Mouse (Mus musculus) kidney, embryonic 14.5 days (tissue): Measurements from ENCODE around the gene Pam. TPM values are rescaled to one million over a fixed set of nuclear protein-coding genes. Genes with fewer than 3 reads are reported as not detected.

Experiments used
- ATAC-seq: fragments of 200-750 bp; cut with Nextera tagmentation; 2 replicates; pipeline ENCODE4 v1.8.0; 2017; ENCODE audit warnings: moderate number of reproducible peaks, mild to moderate bottlenecking, moderate TSS enrichment, moderate library complexity; ENCODE audit not compliant: low FRiP score, low TSS enrichment
- H3K27ac ChIP-seq: fragments of 300-500 bp; sonication (generic); 2 replicates; pipeline ENCODE4 v1.5.1; 2014; ENCODE audit warnings: low read depth, mild to moderate bottlenecking, low read length, moderate library complexity, mixed read lengths
- H3K27me3 ChIP-seq: fragments of 300-500 bp; sonication (generic); 2 replicates; pipeline ENCODE4 v1.6.1; 2014; ENCODE audit warnings: mild to moderate bottlenecking, low read length; ENCODE audit not compliant: control insufficient read depth, insufficient read depth
- H3K36me3 ChIP-seq: fragments of 300-500 bp; sonication (generic); 2 replicates; pipeline ENCODE4 v1.6.1; 2014; ENCODE audit warnings: low read length, mixed read lengths; ENCODE audit not compliant: control insufficient read depth, insufficient read depth
- H3K4me1 ChIP-seq: fragments of 300-500 bp; sonication (generic); 2 replicates; pipeline ENCODE4 v1.6.1; 2014; ENCODE audit warnings: low read length, mixed read lengths; ENCODE audit not compliant: control insufficient read depth, insufficient read depth
- H3K4me2 ChIP-seq: fragments of 300-500 bp; sonication (generic); replicated peaks from 2 replicates; pipeline ENCODE4 v1.6.1; 2014; ENCODE audit warnings: low read depth, mild to moderate bottlenecking, low read length
- H3K4me3 ChIP-seq: fragments of 300-500 bp; sonication (generic); 2 replicates; pipeline ENCODE4 v1.5.1; 2014; ENCODE audit warnings: mild to moderate bottlenecking, low read length
- H3K9ac ChIP-seq: fragments of 300-500 bp; sonication (generic); 2 replicates; pipeline ENCODE4 v1.6.1; 2014; ENCODE audit warnings: low read depth, mild to moderate bottlenecking, low read length, moderate library complexity
- H3K9me3 ChIP-seq: fragments of 300-500 bp; sonication (generic); 2 replicates; pipeline ENCODE4 v1.6.1; 2016; ENCODE audit warnings: low read length; ENCODE audit not compliant: control insufficient read depth
- WGBS: fragments of 180-500 bp; shearing (Covaris S2); extraction: QIAGEN DNeasy Blood & Tissue Kit; methylation state at CpG from one replicate; pipeline ENCODE4 v1.1.7; 2014; 5-methylcytosine and 5-hydroxymethylcytosine counted together
- polyA plus RNA-seq: library from polyadenylated mRNA; unstranded; fragments of >200 nt; fragmentation: Nextera tagmentation; extraction: Ambion mirVana; gene quantifications from 2 replicates; pipeline ENCODE4 v1.2.1, GENCODE M21; 2014

The Pam gene
- polyA plus RNA-seq, 1 experiment from 2014 or later = 31.9 TPM

DNA sequence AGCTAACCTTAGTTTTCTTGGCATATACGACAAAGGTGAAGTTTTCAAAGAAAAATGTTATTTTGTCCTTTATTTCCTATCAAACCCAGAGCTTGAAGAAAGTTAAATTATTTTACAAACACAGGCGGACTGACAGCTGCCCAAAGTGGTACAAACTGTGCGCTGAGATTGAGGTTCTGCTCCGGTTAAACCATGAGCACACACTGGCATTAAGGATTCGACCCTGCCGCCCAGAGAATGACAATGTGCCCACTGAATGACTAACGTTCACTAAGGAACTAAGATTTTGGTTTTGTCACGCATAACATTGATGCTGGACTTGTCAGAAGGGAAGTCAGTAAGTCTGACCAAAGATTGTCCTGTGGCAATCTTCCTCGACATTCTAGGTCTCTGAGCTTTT lies 24.0 kb downstream of the Pam start:
- H3K27me3 ChIP-seq = no peaks in the 10 kb centered on the region
- H3K4me3 ChIP-seq = no peak overlapping the region
- ATAC-seq = no peak
- 87% methylated on average over 9 of the region's 9 CpGs for WGBS
- no peak overlapping the region for H3K4me2 ChIP-seq
- peaks cover 3% of the 10 kb centered on the region; the same call in 1 of the 2 replicates for H3K4me1 ChIP-seq
- H3K27ac ChIP-seq = no peak overlapping the region
- no peak overlapping the region for H3K9ac ChIP-seq
- H3K9me3 ChIP-seq = 0 out of 2 replicates have a peak, but pooled peaks cover 3% of the 10 kb centered on the region
- no peaks in the 10 kb centered on the region for H3K36me3 ChIP-seq

DNA sequence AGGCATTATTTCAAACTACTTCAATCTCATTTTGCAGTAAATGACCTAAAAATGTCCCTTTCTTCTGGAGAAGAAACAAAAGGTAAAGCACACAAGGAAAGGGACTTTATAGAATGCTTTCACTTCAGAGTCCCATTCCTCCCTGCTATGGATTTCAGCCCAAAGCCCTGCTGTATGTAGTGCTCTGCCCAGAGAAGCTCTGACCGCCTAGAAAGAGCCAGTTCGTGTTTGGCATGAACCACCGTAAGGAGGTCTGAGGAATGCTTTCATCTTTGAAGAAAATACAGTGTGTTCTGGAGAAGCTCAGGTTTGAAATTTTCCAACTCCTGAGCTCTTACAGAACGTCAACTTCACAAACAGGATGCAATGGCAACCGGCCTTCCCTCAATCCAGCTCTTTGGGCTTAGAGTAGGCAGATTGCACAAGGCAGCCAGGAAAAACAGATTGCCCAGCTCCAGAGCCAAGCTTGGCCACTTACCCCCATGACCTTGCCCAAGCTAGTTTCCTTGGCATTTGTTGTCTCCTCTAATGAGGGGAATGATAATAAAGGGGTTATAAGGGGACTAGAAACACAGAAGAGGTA lies 24.6 kb downstream of the Pam start:
- Histone ChIP-seq H3K9me3 (0 out of 2 replicates have a peak, but pooled peaks cover 3% of the 10 kb centered on the region), H3K4me3 (no peak overlapping the region), H3K9ac (no peak overlapping the region), H3K27ac (no peak overlapping the region), H3K36me3 (no peaks in the 10 kb centered on the region), H3K27me3 (no peaks in the 10 kb centered on the region), H3K4me2 (no peak overlapping the region), H3K4me1 (peaks cover 3% of the 10 kb centered on the region; the same call in 1 of the 2 replicates)
- 78% methylated on average over 5 of the region's 5 CpGs for WGBS
- ATAC-seq = no peak

DNA sequence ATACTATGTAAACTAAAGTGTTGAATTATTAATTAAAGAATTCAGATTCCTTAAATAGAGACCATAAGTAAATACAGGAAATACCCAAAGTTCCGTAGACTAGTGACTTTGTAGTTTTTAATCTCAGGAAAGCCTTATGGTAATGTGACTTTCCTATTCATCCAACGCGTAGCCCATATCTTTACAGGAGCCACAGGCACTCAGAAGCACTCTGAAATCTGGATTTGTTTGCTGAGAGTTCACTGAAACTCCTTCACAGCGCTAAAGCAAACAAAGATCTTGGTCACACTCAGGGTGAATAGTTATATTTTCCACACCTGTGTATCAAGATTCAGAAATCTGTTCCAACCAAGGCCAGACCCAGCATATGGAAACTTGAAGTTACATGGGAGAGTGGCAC lies 27.3 kb downstream of the Pam start:
- ATAC-seq = no peak
- 0 out of 2 replicates have a peak, but pooled peaks cover 3% of the 10 kb centered on the region for H3K9me3 ChIP-seq
- WGBS = 93% methylated on average over 4 of the region's 4 CpGs

DNA sequence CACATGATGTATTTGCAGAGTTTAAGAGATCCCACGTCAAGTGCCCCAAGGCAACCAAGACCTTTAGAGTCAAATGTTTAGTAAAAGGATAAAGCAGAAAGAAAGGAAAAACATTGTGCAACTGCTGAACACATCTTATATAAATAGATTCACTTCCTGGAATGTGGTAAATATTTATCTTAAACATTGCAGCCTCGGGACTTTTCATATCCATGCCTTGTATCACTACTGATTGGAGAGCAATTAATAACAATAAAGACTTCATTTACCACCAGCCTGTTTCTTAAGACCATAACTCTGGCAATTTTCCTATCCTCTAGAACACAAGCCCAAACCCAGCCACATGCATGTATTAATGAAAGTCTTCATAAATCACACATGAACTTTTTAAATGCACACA lies 33.4 kb downstream of the Pam start:
- Histone ChIP-seq H3K4me3 (no peak overlapping the region), H3K9me3 (no peaks in the 10 kb centered on the region), H3K4me2 (no peak overlapping the region), H3K27ac (no peak overlapping the region), H3K36me3 (no peaks in the 10 kb centered on the region), H3K4me1 (no peaks in the 10 kb centered on the region), H3K9ac (no peak overlapping the region), H3K27me3 (no peaks in the 10 kb centered on the region)
- WGBS = 38% methylated on average over 2 of the region's 2 CpGs
- ATAC-seq = no peak

More for the DNA sequence above, 27.3 kb downstream of the Pam start:
- Histone ChIP-seq H3K27ac (no peak overlapping the region), H3K4me1 (peaks cover 2% of the 10 kb centered on the region; the same call in 1 of the 2 replicates), H3K36me3 (no peaks in the 10 kb centered on the region), H3K4me3 (no peak overlapping the region), H3K9ac (no peak overlapping the region), H3K27me3 (no peaks in the 10 kb centered on the region), H3K4me2 (no peak overlapping the region)

DNA sequence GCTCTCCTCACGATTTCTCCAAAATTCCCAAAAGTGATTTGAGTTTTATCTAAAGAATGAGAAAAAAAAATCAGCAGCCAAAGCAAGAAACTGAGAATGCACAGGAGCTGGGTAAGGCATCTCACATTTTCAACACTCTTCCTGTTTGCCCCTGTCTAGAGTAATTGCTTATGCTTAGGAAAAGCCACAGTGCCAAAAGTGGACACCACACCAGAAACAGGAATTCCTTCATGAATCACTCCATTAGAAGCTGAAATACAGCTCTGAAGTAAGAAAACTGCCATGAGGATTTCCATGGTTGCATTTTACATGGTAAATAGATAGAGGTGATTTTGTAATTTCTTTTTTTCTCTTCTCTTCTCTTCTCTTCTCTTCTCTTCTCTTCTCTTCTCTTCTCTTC lies 36.0 kb downstream of the Pam start:
- no peaks in the 10 kb centered on the region for H3K9me3 ChIP-seq
- ATAC-seq = no peak
- H3K27ac ChIP-seq = no peak overlapping the region
- H3K4me2 ChIP-seq = no peak overlapping the region
- no peak overlapping the region for H3K4me3 ChIP-seq
- H3K4me1 ChIP-seq = no peaks in the 10 kb centered on the region
- no peaks in the 10 kb centered on the region for H3K36me3 ChIP-seq
- no peak overlapping the region for H3K9ac ChIP-seq
- 89% methylated on average over 1 of the region's 1 CpGs for WGBS
- no peaks in the 10 kb centered on the region for H3K27me3 ChIP-seq

DNA sequence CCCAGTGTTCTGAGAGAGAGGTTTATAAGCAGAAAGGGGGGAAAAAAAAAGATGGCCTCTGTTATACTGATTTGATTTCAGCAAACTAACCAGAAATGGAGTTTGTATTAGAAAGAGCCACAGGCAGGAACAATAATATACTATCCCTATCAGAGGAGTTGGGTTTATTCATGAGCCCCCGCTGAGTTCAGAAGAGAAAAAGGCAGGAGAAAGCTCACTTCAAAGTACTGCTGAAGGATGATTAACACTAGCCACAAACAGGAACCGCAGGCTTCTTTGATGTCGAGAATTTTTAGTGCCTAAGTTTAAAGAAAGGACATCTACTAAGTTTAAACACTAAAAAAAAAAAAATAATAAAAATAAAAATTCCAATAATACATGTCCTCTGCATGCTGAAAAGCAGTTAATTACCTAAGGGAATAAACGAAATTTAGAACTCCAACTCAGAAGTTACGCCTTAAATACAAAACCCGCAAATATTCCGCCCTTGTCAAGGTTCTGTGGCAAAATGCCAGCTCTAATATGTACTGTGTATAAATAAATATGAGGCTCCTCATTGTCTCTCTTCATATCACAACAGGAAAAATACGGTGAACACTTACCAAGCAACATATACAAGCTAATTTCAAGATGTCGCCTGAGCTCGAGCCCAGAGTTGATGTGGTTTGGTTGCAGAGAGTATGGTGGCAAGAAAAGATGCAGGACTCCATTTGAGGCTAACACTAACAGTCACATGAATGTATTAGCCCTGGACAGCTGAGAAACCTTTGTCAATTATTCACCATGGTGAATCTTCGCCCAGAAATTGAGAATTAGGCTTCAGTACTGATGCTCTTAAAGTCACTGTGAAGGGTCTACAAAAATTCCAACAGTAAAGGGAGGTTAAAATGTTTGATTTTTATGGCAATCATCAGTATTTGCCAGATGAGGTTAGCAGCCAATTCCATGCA lies 38.2 kb downstream of the Pam start:
- 53% methylated on average over 11 of the region's 11 CpGs for WGBS
- no peak overlapping the region for H3K27ac ChIP-seq

DNA sequence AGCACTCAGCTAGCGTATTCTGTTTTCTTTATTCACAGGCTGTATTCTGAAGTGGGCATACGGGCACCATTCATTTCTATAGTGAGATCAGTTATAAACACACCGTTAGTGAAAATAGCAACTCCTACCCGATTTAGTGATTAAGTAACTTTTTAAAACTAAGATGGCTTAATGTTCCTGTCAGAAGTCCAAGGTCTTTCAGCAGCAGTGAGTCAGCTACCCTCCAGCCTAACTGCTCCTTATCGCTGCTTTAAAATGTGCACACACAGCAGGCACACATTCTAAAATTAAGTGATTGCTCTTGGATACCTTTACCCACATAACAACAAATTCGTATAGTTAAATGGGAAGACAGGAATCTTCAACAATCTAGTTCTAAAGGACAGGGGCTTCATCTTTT lies 39.2 kb downstream of the Pam start:
- no peaks in the 10 kb centered on the region for H3K36me3 ChIP-seq
- no peaks in the 10 kb centered on the region for H3K4me1 ChIP-seq
- ATAC-seq = no peak
- no peaks in the 10 kb centered on the region for H3K27me3 ChIP-seq
- H3K27ac ChIP-seq = no peak overlapping the region
- no peaks in the 10 kb centered on the region for H3K9me3 ChIP-seq
- no peak overlapping the region for H3K4me2 ChIP-seq
- no peak overlapping the region for H3K4me3 ChIP-seq
- 77% methylated on average over 6 of the region's 6 CpGs for WGBS
- H3K9ac ChIP-seq = no peak overlapping the region

More for the DNA sequence above, 38.2 kb downstream of the Pam start:
- Histone ChIP-seq H3K9ac (no peak overlapping the region), H3K4me2 (no peak overlapping the region), H3K4me3 (no peak overlapping the region), H3K4me1 (no peaks in the 10 kb centered on the region), H3K36me3 (no peaks in the 10 kb centered on the region), H3K9me3 (no peaks in the 10 kb centered on the region), H3K27me3 (no peaks in the 10 kb centered on the region)
- ATAC-seq = no peak

DNA sequence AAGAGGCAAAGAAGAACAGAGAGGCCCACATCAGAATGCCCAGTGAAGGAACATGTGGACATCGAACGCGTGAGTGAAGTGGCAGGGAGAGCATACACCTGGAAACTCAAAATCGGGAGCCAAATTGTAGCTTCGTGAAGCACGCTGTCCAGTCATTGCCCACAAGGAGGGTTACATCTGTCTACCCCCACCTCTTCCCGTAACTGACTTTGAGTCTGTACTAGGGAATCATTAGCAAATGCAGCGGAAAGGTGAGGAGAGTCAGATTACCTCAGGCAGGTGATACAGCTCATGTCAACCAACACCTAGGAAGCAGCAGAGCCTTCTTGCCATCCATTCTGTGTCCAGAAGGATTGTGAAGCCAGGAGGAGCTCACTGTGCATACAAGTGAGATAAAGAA lies 39.9 kb downstream of the Pam start:
- H3K4me3 ChIP-seq = no peak overlapping the region
- H3K27ac ChIP-seq = no peak overlapping the region
- 0 out of 2 replicates have a peak, but pooled peaks cover 3% of the 10 kb centered on the region for H3K4me1 ChIP-seq
- H3K36me3 ChIP-seq = no peaks in the 10 kb centered on the region
- no peak overlapping the region for H3K9ac ChIP-seq
- no peak overlapping the region for H3K4me2 ChIP-seq
- 86% methylated on average over 8 of the region's 8 CpGs for WGBS
- no peaks in the 10 kb centered on the region for H3K9me3 ChIP-seq
- ATAC-seq = no peak
- no peaks in the 10 kb centered on the region for H3K27me3 ChIP-seq

DNA sequence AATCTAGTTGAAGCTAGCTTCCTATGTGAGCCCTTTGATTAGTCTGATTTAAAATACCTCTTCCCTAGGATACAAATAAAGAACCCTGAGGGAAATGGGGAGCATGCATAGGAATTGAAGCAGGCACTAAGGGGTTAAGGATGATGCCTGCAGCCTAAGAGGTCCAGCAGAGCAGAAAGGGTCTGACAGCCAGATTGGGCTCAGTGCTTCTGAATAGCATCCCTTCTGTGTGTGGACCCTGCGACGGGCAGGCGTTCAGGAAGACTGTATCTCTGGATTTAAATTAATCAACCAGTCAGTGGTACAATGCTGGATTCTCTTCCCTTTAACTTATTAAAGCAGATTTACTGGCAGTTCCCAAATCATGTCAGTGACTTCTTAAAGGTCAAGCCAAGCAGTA lies 41.5 kb downstream of the Pam start:
- WGBS = 33% methylated on average over 3 of the region's 3 CpGs
- no peaks in the 10 kb centered on the region for H3K27me3 ChIP-seq
- no peaks in the 10 kb centered on the region for H3K36me3 ChIP-seq
- H3K9me3 ChIP-seq = no peaks in the 10 kb centered on the region
- H3K4me3 ChIP-seq = no peak overlapping the region
- no peak overlapping the region for H3K9ac ChIP-seq
- 0 out of 2 replicates have a peak, but pooled peaks cover 3% of the 10 kb centered on the region for H3K4me1 ChIP-seq
- no peak overlapping the region for H3K4me2 ChIP-seq
- ATAC-seq = no peak
- no peak overlapping the region for H3K27ac ChIP-seq
